Mouse (Mus musculus) G1E (cell line): ENCODE data around the gene Cers6. TPM values are rescaled to one million over a fixed set of nuclear protein-coding genes. Genes with fewer than 3 reads are reported as not detected.
A peak's percentile ranks its signal among the peaks of the same experiment; 100 is the strongest.

ENCODE experiments used
- ATAC-seq: 2 replicates; pipeline ENCODE4 v1.8.0; 2016; ENCODE audit warnings: mild to moderate bottlenecking; ENCODE audit not compliant: insufficient number of reproducible peaks, poor library complexity, low FRiP score, severe bottlenecking; ENCODE audit errors: extremely low read depth
- DNase-seq: peaks from one replicate; pipeline ENCODE4 v3.0.0; 2012; ENCODE audit warnings: low spot score
- H3K27me3 ChIP-seq: 2 replicates; pipeline ENCODE4 v1.6.1; 2012; ENCODE audit warnings: mild to moderate bottlenecking, low read length, inconsistent platforms; ENCODE audit not compliant: insufficient read depth
- H3K36me3 ChIP-seq: replicated peaks from 2 replicates; pipeline ENCODE3; 2012; ENCODE audit warnings: mild to moderate bottlenecking, inconsistent platforms
- H3K4me1 ChIP-seq: 2 replicates; pipeline ENCODE4 v1.6.1; 2012; ENCODE audit warnings: low read depth, low read length, inconsistent platforms, mixed read lengths; ENCODE audit not compliant: insufficient read depth
- H3K4me3 ChIP-seq: 2 replicates; pipeline ENCODE4 v1.5.1; 2012; ENCODE audit warnings: low read depth, mild to moderate bottlenecking, inconsistent platforms, low read length, moderate library complexity, mixed read lengths
- H3K9me3 ChIP-seq: replicated peaks from 2 replicates; pipeline ENCODE4 v1.6.1; 2012; ENCODE audit warnings: inconsistent platforms
- CTCF ChIP-seq: IDR thresholded peaks from 2 replicates; pipeline ENCODE4 v1.5.1; 2012; ENCODE audit warnings: low read depth, low read length, inconsistent platforms, mixed read lengths
- GATA1 ChIP-seq: IDR thresholded peaks from 2 replicates; pipeline ENCODE4 v1.6.1; 2012; ENCODE audit warnings: borderline replicate concordance, low read length, inconsistent platforms, mixed read lengths
- GATA2 ChIP-seq: IDR thresholded peaks from 2 replicates; pipeline ENCODE4 v1.6.1; 2012; ENCODE audit warnings: low read depth, low read length, inconsistent platforms, borderline replicate concordance
- POLR2AphosphoS5 ChIP-seq: IDR thresholded peaks from 2 replicates; pipeline ENCODE4 v1.6.1; 2012; ENCODE audit warnings: low read depth, low read length, inconsistent platforms; ENCODE audit not compliant: insufficient replicate concordance
- TAL1 ChIP-seq: conservative IDR thresholded peaks from 2 replicates; pipeline ENCODE4 v1.6.1; 2012; ENCODE audit warnings: low read depth, low read length, inconsistent platforms, mixed read lengths
- polyA plus RNA-seq: library from polyadenylated mRNA; stranded (reverse); fragments of >175 nt; gene quantifications from 2 replicates; pipeline ENCODE4 v1.2.3, GENCODE M21; 2012
- total RNA-seq, 2 experiments: library from RNA; stranded (forward) in 1 of 2; stranded (reverse) in 1 of 2; fragments of 200-1000 nt in 1 of 2; fragments of >200 nt in 1 of 2; fragmentation: Nextera tagmentation in 1 of 2; gene quantifications; 2 replicates each; pipeline ENCODE4 v1.2.3; 2014 to 2017

The Cers6 gene
- total and polyA plus RNA-seq, 3 experiments, result 14.8 to 92.4 (median 55.7) TPM

GRCm38 (mm10) chr2:68992629-68993028 lies 131.4 kb downstream of the Cers6 start:
- no peaks in the 10 kb centered on the region for H3K27me3 ChIP-seq
- H3K4me1 ChIP-seq, result peaks cover 34% of the 10 kb centered on the region
- peak; percentile 56 for TF ChIP-seq TAL1
- TF ChIP-seq GATA2, result no peak
- DNase-seq (no peak), ATAC-seq (peak; percentile 90)
- peaks cover 35% of the 10 kb centered on the region for H3K36me3 ChIP-seq
- no peaks in the 10 kb centered on the region for H3K9me3 ChIP-seq
- H3K4me3 ChIP-seq, result no peak overlapping the region

- H3K9me3 ChIP-seq, result no peaks in the 10 kb centered on the region
- peaks cover 30% of the 10 kb centered on the region for H3K36me3 ChIP-seq
- TF ChIP-seq GATA1 (no peak), GATA2 (no peak)
- no peak overlapping the region for H3K4me3 ChIP-seq
- ATAC-seq (no peak), DNase-seq (no peak)
- H3K27me3 ChIP-seq, result no peaks in the 10 kb centered on the region
- peaks cover 34% of the 10 kb centered on the region for H3K4me1 ChIP-seq
Observed at GRCm38 (mm10) chr2:68994441-68994840, 133.2 kb downstream of the Cers6 start.

GRCm38 (mm10) chr2:68995723-68996122 lies 134.5 kb downstream of the Cers6 start:
- Histone ChIP-seq H3K27me3 (no peaks in the 10 kb centered on the region), H3K4me3 (no peak overlapping the region), H3K4me1 (peaks cover 31% of the 10 kb centered on the region), H3K9me3 (no peaks in the 10 kb centered on the region), H3K36me3 (peaks cover 27% of the 10 kb centered on the region)
- no peak for ATAC-seq
- TF ChIP-seq GATA1 (no peak), CTCF (no peak), POLR2AphosphoS5 (no peak), GATA2 (no peak), TAL1 (no peak)
- no peak for DNase-seq

GRCm38 (mm10) chr2:68996268-68996667 lies 135.0 kb downstream of the Cers6 start:
- H3K36me3 ChIP-seq, result peaks cover 23% of the 10 kb centered on the region
- TF ChIP-seq GATA1, result no peak
- no peak for TF ChIP-seq TAL1
- no peak for TF ChIP-seq POLR2AphosphoS5
- TF ChIP-seq GATA2, result no peak
- TF ChIP-seq CTCF, result no peak
- H3K4me3 ChIP-seq, result no peak overlapping the region
- no peaks in the 10 kb centered on the region for H3K9me3 ChIP-seq
- no peak for ATAC-seq
- no peaks in the 10 kb centered on the region for H3K27me3 ChIP-seq
- DNase-seq, result no peak
- peaks cover 26% of the 10 kb centered on the region for H3K4me1 ChIP-seq

GRCm38 (mm10) chr2:69004001-69004400 lies 142.8 kb downstream of the Cers6 start:
- Histone ChIP-seq H3K9me3 (no peaks in the 10 kb centered on the region), H3K4me1 (peaks cover 19% of the 10 kb centered on the region), H3K27me3 (no peaks in the 10 kb centered on the region), H3K4me3 (no peak overlapping the region), H3K36me3 (peaks cover 37% of the 10 kb centered on the region)
- no peak for ATAC-seq
- TF ChIP-seq CTCF, result no peak
- no peak for DNase-seq

- H3K9me3 ChIP-seq, result no peaks in the 10 kb centered on the region
- H3K36me3 ChIP-seq, result peaks cover 67% of the 10 kb centered on the region
- ATAC-seq (no peak), DNase-seq (no peak)
- no peaks in the 10 kb centered on the region for H3K27me3 ChIP-seq
- H3K4me3 ChIP-seq, result no peak overlapping the region
- TF ChIP-seq TAL1 (no peak), POLR2AphosphoS5 (no peak), GATA2 (no peak), CTCF (no peak), GATA1 (no peak)
- H3K4me1 ChIP-seq, result peaks cover 23% of the 10 kb centered on the region; the same call in 1 of the 2 replicates
Observed at GRCm38 (mm10) chr2:69011392-69011791, 150.2 kb downstream of the Cers6 start.

GRCm38 (mm10) chr2:69011860-69012259 lies 150.6 kb downstream of the Cers6 start:
- TF ChIP-seq CTCF (no peak), GATA2 (no peak), POLR2AphosphoS5 (no peak), TAL1 (no peak), GATA1 (no peak)
- ATAC-seq (no peak), DNase-seq (no peak)
- H3K27me3 ChIP-seq, result no peaks in the 10 kb centered on the region
- H3K9me3 ChIP-seq, result no peaks in the 10 kb centered on the region
- peaks cover 66% of the 10 kb centered on the region for H3K36me3 ChIP-seq
- H3K4me3 ChIP-seq, result no peak overlapping the region
- peaks cover 20% of the 10 kb centered on the region; the same call in 1 of the 2 replicates for H3K4me1 ChIP-seq

GRCm38 (mm10) chr2:69014241-69014640 lies 153.0 kb downstream of the Cers6 start:
- Histone ChIP-seq H3K4me3 (no peak overlapping the region), H3K4me1 (peaks cover 35% of the 10 kb centered on the region), H3K36me3 (peaks cover 60% of the 10 kb centered on the region), H3K27me3 (no peaks in the 10 kb centered on the region), H3K9me3 (no peaks in the 10 kb centered on the region)
- DNase-seq, result no peak
- TF ChIP-seq GATA1, result no peak
- TF ChIP-seq POLR2AphosphoS5, result no peak
- TF ChIP-seq TAL1, result no peak
- TF ChIP-seq GATA2, result no peak
- no peak for TF ChIP-seq CTCF
- no peak for ATAC-seq
